Mouse (Mus musculus): Measurements from ENCODE around the gene Fam173b. TPM values are rescaled to one million over a fixed set of nuclear protein-coding genes. Genes with fewer than 3 reads are reported as not detected.
A peak's percentile ranks its signal among the peaks of the same experiment; 100 is the strongest.

Gene Fam173b
- total RNA-seq, 2 experiments from 2014 or later, result 11.1 to 12.2 TPM

DNA sequence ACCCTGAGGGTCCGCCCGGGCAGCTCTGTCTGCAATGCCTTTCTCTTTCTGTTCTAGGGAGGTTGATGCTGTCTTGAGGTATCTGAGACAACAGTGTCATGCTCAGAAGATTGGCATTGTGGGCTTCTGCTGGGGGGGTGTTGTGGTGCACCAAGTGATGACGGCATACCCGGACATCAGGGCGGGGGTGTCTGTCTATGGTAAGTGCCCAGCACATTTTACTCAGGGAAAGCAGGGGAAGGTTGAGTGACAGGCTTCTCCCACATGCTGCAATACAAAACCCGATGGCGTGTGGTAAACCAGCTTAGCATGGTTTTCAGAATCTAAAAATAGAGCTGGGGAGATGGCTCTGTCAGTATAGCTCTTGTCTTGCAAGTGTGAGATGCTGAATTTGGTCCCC, 16.4 kb upstream of the Fam173b start:
- no peak for DNase-seq
- intact Hi-C loops (cut with DNase I; ENCODE audit: low total_unique reads), result loop anchor here (5.0 kb wide), 2 partner anchors 73 to 268 kb away; no protein-coding TSS in a partner anchor

- no peak for DNase-seq
- intact Hi-C loops (cut with DNase I; ENCODE audit: low total_unique reads), result loop anchor here (5.0 kb wide), 2 partner anchors 74 to 269 kb away; no protein-coding TSS in a partner anchor
Observed at GRCm38 (mm10) chr15:31586088-31586487, 15.6 kb upstream of the Fam173b start.

DNA sequence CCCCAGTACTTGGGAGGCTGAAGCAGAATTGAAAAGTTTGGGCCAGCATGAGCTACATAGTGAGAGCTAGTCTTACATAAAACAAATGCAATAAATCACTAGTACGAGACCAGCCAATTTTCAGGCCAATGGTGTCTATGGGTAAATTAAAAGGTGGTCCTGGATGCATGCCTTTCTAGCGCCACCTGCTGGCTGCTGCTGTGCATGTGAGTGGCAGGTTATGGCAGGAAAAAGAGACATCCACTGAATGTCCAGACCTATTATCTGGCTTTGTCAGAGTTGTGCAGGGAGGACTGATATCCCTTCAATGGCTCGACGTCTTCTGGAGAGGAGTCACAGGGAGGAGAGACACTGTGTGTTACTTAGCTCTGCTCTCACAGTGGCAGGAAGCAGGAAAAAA, 15.1 kb upstream of the Fam173b start:
- peak; percentile 82 for DNase-seq
- intact Hi-C loops (cut with DNase I; ENCODE audit: low total_unique reads), result loop anchor here (5.0 kb wide), 2 partner anchors 74 to 269 kb away; no protein-coding TSS in a partner anchor

- intact Hi-C loops (cut with DNase I; ENCODE audit: low total_unique reads), result loop anchor here (5.0 kb wide), 2 partner anchors 75 to 270 kb away; no protein-coding TSS in a partner anchor
- DNase-seq, result no peak
Observed at GRCm38 (mm10) chr15:31587789-31588188, 13.9 kb upstream of the Fam173b start.

DNA sequence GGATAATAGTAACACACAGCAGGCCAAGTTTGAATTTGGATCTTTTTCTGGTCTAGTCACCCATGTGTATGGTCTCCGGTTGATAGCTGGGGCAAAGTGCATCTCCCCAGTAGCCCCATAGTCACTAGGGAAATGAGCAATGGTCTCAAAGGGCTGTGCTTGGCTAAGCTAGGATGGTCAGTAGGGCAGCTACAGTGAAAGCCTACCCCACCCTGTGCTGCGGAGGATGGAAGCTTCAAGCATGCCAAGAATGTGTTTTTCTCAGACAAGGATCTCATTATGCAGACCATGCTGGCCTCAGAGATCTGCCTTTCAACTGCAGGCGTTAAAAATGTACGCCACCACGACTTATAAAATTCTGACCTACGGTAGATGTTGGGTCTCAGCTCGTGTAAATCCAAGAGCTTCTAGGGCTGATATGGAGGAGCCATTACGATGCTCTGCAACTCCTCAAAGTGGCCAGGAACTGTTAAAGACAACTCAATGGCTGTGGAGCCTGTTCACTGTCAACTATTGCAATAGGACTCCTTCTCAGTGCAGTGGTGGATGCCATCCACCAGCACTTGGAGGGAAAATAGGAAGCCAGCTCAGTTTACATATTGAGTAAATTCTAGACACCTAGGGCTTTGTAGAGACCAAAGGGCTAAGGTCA, 12.5 kb upstream of the Fam173b start:
- intact Hi-C loops (cut with DNase I; ENCODE audit: low total_unique reads), result loop anchor here (5.0 kb wide), 2 partner anchors 77 to 272 kb away; no protein-coding TSS in a partner anchor
- no peak for DNase-seq

DNA sequence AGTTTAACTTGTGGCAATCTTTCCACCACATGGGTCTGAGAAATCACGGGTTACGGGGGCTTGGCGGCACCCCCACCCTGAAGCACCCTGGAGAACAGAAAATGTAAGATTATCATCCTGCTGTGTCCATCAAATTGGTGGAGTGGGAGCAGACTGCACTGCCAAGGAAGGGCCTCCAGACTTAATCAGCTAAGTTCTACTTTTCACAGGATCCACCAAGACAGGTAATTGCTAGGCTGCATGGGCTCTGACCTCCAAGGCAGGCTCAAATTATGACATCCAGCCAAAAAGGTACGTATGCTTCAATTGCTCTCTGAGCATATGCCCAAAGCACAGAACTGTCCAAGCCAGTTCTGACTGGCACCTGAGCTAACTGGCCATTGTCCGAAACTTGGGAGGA, 11.5 kb upstream of the Fam173b start:
- intact Hi-C loops (cut with DNase I; ENCODE audit: low total_unique reads), result no loop called here
- DNase-seq, result no peak

- intact Hi-C loops (cut with DNase I; ENCODE audit: low total_unique reads), result no loop called here
- no peak for DNase-seq
Observed at GRCm38 (mm10) chr15:31592531-31592930, 9.1 kb upstream of the Fam173b start.

GRCm38 (mm10) chr15:31594260-31594659, 7.4 kb upstream of the Fam173b start:
- intact Hi-C loops (cut with DNase I; ENCODE audit: low total_unique reads), result no loop called here
- no peak for DNase-seq

DNA sequence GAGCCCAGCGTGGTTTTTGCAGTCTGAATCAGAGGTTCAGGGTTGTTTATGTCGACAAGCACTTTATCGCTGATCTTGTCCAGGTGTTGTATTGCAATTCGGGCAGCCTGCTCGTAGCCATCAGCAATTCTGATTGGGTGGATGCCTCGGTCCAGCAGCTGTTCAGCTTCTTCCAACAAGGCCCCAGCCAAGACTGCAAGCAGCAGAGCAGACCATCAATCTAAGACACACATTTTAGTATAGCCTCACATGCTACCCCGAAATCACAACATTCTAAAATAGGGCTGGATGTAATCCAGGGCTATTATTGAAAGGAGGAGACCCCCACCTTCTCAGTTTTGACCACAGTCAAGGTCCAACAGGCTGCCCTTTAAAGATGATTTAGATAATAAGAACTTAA, 6.0 kb upstream of the Fam173b start:
- no peak for DNase-seq
- intact Hi-C loops (cut with DNase I; ENCODE audit: low total_unique reads), result no loop called here

- intact Hi-C loops (cut with DNase I; ENCODE audit: low total_unique reads), result no loop called here
- no peak for DNase-seq
Observed at GRCm38 (mm10) chr15:31599834-31600233, 1.8 kb upstream of the Fam173b start.

GRCm38 (mm10) chr15:31601279-31601645, 390 bp upstream of the Fam173b start:
- intact Hi-C loops (cut with DNase I; ENCODE audit: low total_unique reads), result no loop called here
- no peak for DNase-seq

DNA sequence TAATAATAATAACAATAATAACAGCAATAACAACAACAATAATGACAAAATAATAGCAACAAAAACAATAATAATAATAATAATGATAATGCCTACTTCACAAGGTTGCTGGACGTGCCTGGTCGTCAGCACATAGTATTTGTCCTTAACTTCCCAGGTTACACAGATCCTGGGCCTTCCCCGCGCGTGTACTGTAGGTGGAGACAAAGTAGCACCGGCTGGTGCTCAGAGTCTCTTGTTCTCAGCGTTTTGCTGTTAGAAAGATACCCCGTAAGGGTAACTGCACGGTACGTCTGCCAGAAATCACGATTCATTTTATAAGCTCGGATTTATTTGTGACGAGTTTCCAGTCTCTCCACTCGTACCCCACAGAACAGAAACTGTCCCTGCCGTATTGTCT, 774 bp downstream of the Fam173b start:
- intact Hi-C loops (cut with DNase I; ENCODE audit: low total_unique reads), result no loop called here
- DNase-seq, result peak; percentile 39

GRCm38 (mm10) chr15:31603113-31603512, 1.5 kb downstream of the Fam173b start:
- intact Hi-C loops (cut with DNase I; ENCODE audit: low total_unique reads), result no loop called here
- DNase-seq, result no peak

- intact Hi-C loops (cut with DNase I; ENCODE audit: low total_unique reads), result no loop called here
- DNase-seq, result no peak
Observed at GRCm38 (mm10) chr15:31606821-31607220, 5.2 kb downstream of the Fam173b start.

- DNase-seq, result peak; percentile 41
- intact Hi-C loops (cut with DNase I; ENCODE audit: low total_unique reads), result no loop called here
Observed at GRCm38 (mm10) chr15:31611027-31611426, 9.4 kb downstream of the Fam173b start.

- no peak for DNase-seq
- intact Hi-C loops (cut with DNase I; ENCODE audit: low total_unique reads), result no loop called here
Observed at GRCm38 (mm10) chr15:31611976-31612375, 10.3 kb downstream of the Fam173b start.

GRCm38 (mm10) chr15:31613826-31614453, 12.3 kb downstream of the Fam173b start:
- no peak for DNase-seq
- intact Hi-C loops (cut with DNase I; ENCODE audit: low total_unique reads), result no loop called here

- no peak for DNase-seq
- intact Hi-C loops (cut with DNase I; ENCODE audit: low total_unique reads), result no loop called here
Observed at GRCm38 (mm10) chr15:31614666-31615065, 13.0 kb downstream of the Fam173b start.

GRCm38 (mm10) chr15:31617261-31617660, 15.6 kb downstream of the Fam173b start:
- intact Hi-C loops (cut with DNase I; ENCODE audit: low total_unique reads), result no loop called here
- DNase-seq, result no peak

- no peak for DNase-seq
- intact Hi-C loops (cut with DNase I; ENCODE audit: low total_unique reads), result no loop called here
Observed at GRCm38 (mm10) chr15:31619521-31619920, 17.9 kb downstream of the Fam173b start.

Data from gastrocnemius, postnatal 14 days (tissue).